Mouse (Mus musculus) heart, postnatal 14 days (tissue): ENCODE data around the gene Sept5. TPM values are rescaled to one million over a fixed set of nuclear protein-coding genes. Genes with fewer than 3 reads are reported as not detected.

ENCODE experiments used
- DNase-seq, 2 experiments: peaks; one replicate each; pipeline ENCODE4 v3.0.0; 2021 to 2022
- intact Hi-C: fragments of 180-260 bp; cut with DNase I; formaldehyde crosslinking; loops from one replicate; pipeline ENCODE4 v1.15.1; 2025
- total RNA-seq, 2 experiments: library from RNA; stranded (reverse); gene quantifications; 2 replicates each; pipeline ENCODE4 v1.2.3; 2021

The Sept5 gene
- total RNA-seq, 2 experiments from 2014 or later, result 6.7 to 7.6 TPM

DNA sequence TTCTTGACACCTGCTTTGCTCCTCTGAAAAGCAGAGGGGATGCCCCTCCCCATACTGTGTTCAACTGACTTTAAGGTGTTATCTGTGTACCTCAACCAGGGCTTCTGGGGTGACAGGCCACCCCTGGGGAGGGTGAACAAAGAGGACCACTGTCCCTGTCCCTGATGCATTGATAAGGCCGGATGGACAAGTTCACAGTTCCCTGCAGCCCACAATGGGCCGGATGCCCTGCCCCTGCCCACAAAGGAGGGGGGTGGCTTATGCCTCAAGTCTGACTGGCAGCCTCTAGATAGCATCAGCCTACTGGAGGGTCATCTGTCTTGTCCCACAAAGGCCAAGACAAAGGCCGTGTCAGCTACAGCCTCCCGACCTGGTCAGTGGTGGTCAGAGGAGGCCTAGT is 10.6 kb downstream of the Sept5 start:
- DNase-seq, result no peak
- intact Hi-C loops, result loop anchor here (2.0 kb wide), 1 partner anchor 274 kb away; no protein-coding TSS in a partner anchor

DNA sequence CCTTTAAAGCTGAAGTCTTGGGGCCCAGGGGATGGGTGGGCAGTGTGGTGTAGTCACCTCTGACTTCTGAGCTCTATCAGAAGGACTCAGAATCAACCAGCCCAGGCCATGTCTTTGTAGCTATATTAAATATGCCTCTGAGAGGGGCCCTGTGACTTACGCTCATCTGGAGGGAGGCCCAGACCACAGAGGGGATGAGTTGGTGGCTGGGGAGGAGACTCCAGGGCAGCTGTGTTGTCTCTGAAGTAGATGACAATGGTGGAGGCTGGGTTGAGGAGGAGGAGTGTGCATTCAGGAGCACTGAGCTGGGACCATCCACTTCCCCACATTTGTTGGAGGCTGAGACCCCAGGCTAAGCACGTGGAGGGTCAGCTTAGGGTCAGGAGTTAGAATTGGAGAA is 11.5 kb downstream of the Sept5 start:
- intact Hi-C loops, result loop anchor here (2.0 kb wide), 1 partner anchor 273 kb away; no protein-coding TSS in a partner anchor
- DNase-seq, result no peak

DNA sequence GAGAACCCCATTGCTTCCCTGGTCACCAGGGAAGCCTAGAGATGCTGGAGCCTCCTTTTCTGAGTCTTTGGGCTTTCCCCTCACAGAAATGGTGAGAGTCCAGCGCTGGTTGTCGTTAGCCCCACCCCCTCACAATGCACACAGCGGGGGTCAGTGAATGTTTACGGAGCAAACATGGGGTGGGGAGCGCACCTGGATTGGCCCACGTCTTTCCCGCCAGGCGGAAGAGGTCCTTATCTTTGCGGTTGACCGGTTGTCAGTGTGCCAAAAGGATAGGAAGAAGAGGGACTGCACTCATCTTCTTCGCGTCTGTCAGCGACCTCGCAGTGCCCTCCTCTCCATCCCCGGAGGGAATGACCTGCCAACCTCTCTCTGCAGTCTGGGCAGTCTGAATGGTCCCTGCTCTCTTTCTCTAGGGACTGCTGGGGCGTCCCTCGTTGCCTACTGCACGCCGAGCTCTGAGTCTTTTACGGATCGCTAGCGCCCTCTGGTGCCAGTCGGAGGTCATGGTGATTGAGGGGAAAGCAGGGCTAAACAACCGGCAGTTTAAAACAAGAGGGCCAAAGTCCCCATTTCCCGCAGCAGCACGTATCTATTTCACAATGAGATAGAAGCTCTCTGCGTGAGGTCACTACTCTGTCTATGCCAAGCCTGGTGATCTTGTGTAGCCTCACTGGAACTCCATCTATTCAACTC is 12.2 kb downstream of the Sept5 start:
- intact Hi-C loops, result loop anchor here (1.0 to 2.0 kb wide), 2 partner anchors 174 to 273 kb away; no protein-coding TSS in a partner anchor
- peak; percentile 89 to 94 for DNase-seq

DNA sequence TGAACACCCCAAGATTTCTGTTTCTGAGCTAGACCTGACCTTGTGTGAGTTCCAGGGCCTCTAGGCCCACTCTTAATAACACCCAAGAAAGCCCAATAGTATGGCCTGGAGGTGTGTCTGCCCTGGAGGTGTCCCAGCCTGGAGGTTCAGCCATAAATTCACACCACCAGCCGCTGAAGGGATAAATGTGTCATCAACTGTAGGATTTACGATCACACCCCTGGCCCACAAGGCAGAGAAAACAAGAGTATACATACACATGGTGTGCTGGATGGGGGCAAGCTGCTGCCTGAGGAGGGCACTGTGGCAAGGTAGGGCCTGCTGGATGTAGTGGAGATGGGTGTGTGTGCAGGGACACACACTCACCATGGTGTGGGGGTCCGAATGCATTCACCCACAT is 16.5 kb downstream of the Sept5 start:
- intact Hi-C loops, result no loop called here
- DNase-seq, result no peak

DNA sequence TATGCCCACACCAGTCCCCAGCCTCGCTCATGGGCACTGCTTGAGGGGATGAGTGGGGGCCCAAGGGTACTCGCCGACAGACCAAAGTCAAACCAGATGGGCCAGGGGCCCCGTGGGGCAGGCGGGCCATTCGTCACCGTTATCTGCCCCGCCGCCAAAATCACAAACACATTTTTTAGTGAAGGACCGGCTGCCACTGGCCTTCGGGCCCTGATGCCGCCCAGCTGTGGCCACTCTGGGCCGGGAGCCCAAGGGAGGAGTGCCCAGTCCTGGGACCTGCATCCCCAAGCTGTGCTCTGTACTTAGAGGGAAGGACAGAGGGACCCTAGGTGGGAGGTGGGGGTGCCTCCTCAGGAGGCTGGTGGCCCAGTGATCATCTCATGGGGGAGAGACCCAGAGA is 18.0 kb downstream of the Sept5 start:
- intact Hi-C loops, result no loop called here
- no peak for DNase-seq

DNA sequence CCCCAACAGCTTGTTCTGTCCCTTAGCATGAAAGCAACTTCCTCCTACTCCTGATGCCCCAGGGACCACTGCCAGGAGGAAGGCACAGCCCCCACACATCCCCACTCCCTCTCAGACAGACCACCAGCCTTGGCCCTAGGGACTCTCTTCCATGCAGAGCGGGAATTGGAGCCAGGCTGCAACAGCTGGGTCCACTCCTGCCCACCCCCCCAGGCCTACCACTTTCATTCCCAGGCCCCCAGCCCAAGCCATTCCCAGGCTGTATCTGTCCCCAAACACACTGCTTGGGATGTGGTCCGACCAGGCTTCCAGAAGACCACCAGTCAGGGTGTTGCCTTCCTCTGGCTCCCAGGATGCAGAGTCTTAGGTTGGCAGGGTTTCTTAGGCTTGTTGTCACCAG is 20.7 kb downstream of the Sept5 start:
- intact Hi-C loops, result no loop called here
- no peak for DNase-seq

DNA sequence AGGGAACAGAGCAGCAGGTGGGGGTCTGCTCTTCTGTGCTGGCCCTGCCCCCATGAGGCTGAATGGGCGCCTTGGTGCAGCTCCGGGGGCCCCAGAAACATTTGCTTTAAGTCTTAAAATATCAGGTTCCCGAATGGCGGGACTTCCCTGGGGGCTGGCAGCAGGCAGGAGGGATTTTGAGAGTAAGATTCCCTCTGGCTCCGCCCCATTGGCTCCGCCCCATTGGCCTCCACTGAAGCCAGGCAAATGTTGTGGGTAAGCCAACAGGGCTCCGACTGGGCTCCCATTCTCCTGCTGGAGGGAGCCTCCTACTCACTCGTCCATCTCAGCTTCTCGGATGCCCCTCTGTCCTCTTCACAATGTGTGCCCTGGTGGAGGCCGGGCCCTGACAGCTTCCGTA is 21.5 kb downstream of the Sept5 start:
- intact Hi-C loops, result no loop called here
- no peak for DNase-seq

DNA sequence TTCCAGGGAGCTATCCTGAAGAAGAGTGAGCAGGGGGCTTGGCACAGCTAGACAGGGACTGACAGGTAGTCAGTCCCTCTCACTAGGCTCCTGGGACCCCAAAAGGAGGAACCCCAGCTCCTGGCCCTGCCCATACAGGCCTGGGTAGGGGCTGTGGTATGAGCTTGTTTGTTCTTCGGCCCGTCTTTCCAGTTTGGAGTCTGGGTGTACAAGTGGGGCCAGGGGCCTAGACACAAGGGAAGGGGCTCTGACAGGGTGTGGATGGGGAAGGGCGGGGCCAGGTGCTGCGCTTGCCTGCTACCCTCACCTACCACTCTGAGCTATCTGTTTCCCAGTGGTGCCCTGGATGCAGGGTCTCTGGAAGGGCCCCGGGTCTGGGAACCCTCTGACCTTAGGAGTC is 24.0 kb downstream of the Sept5 start:
- DNase-seq, result no peak
- intact Hi-C loops, result no loop called here

DNA sequence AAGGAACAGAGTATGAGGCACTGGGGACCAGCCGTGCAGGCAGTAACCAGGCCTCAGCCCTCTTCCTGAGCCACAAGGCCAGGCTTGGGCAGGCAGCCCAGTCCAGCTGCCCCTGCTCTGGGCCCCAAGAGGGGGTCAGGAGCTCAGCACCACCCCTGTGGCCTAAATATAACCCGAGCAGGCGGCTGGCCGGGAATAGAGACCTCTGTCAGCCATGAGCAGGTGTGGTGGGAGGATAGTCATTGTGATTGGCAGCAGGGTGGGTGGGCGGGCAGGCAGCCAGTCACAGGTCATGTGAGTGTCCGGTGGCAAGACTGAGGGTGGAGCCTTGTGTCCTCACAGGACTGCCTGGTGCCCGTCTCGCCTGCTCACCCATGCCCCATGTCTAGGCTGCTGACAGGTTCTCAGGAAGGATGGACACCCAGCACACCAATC is 25.5 kb downstream of the Sept5 start:
- intact Hi-C loops, result no loop called here
- DNase-seq, result peak; percentile 59 to 70

DNA sequence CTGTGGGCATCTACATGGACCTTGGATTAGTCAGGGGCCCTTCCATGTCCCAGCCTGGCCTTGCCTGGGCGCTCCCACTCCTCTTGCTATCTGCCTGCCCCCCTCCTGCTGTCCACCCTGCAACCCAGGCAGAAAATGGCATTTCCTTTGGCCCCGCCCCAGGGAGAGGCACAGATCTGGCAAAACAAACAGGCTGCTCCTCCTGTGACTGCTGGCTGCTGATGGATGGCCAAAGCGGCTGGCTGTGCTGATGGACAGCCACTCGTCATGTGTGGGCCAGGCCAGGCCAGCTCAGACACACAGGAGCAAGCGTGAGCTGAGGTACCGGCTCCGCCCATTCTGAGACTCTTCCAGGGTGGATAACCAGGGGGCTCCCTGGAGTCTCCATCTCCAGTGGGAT is 28.3 kb downstream of the Sept5 start:
- no peak for DNase-seq
- intact Hi-C loops, result no loop called here

DNA sequence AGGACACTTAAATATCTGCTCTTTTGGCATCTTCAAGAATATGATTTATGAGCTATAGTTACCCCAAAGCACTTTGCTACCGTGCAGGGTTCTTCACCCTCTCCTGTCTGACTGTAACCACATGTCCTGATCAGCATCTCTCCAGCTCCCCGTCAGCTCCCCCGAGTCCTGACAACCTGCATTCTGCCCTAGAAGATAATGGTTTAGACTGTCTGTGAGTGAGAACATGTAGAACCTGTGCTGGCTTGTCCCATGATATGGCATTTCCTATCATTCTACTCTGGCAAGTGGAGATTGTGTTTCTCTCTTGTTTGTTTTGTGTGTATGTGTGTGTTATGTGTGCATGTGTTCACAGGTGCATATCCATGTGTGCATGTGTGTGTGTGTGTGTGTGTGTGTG is 31.7 kb downstream of the Sept5 start:
- no peak for DNase-seq
- intact Hi-C loops, result no loop called here

DNA sequence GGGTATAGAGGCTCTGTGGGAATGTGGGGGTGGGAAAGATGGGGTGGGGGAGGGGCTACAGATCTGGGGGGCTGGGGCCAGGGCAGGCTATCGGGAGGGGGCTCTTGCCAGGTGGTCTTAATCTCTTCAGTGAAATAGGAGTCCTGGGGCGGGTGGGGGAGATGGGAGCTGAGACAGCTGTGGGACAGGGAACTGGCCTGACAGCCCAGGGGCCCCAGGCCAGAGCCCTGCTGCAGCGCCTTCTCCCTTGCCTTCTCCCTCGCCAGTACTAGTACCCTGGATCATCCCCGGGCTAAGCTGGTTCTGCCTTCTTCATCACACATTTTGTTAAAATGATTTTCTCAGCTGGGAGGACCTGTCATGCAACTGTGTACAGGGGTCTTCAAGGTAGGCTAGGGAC is 33.5 kb downstream of the Sept5 start:
- intact Hi-C loops, result no loop called here
- no peak for DNase-seq

DNA sequence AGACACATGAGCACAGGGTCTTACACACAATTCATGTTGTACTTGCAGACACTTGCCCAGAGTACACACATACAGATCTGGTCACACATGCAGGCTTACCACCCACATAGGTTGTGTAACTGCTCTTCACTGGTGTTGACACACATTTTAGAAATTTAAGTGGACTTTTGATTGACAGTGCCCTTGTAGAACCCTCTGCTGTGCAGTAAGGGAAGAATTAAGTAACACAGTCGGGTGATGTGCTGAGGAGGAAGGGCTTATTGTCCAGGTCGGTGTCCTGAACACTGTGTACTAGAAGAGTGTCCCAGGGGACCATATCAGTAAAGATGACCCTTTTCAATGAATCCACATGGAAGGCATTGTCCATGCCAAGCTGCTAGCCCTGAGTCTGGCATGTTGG is 35.8 kb downstream of the Sept5 start:
- intact Hi-C loops, result no loop called here
- no peak for DNase-seq

DNA sequence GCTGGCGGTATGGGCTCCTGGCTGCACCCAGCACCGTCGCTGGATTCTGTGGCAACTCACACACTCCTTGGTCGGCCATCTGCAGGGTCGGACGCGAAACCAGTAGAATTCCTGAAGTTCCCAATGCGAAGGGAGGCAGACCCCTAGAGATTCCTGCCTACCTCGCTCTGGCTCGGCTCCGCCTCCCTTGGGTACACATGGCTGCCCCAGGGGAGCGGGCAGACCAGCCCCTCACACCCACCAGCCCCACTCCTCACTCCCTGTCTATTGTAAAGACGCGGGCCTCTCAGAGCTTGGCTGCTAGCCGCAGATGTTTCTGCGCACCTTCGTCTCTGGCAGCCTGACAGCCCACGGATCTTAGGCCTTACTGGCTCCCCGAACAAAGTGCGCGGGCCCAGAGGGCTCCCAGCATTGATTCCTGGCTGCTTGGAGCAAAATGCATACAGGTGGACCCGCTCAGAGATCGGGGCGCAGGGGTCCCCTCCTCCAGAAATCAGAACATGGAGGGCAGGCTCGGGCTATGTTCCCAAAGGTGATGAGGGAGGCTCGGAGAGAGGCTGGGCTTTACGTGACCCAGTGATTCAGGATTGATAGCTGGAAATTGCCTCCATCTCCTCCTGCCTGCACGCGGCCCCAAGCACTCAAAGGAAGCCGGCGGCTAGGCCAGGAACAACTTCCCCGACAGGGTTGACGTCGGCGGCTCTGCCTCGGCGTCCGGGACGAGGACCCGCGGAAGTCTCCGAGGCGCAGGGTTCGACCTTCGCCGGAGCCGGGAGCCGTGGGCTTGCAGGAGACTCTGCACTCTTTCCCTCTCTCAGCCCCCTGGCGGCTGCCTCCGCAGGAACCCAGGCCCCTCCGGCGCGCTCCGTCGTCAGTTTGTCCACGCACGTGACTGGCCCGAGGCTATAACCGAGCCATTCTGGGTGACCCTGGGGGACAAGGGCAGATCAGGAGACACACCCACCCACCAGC is 38.4 kb downstream of the Sept5 start:
- DNase-seq, result peak in 1 of 2 experiments; percentile 41
- intact Hi-C loops, result no loop called here

DNA sequence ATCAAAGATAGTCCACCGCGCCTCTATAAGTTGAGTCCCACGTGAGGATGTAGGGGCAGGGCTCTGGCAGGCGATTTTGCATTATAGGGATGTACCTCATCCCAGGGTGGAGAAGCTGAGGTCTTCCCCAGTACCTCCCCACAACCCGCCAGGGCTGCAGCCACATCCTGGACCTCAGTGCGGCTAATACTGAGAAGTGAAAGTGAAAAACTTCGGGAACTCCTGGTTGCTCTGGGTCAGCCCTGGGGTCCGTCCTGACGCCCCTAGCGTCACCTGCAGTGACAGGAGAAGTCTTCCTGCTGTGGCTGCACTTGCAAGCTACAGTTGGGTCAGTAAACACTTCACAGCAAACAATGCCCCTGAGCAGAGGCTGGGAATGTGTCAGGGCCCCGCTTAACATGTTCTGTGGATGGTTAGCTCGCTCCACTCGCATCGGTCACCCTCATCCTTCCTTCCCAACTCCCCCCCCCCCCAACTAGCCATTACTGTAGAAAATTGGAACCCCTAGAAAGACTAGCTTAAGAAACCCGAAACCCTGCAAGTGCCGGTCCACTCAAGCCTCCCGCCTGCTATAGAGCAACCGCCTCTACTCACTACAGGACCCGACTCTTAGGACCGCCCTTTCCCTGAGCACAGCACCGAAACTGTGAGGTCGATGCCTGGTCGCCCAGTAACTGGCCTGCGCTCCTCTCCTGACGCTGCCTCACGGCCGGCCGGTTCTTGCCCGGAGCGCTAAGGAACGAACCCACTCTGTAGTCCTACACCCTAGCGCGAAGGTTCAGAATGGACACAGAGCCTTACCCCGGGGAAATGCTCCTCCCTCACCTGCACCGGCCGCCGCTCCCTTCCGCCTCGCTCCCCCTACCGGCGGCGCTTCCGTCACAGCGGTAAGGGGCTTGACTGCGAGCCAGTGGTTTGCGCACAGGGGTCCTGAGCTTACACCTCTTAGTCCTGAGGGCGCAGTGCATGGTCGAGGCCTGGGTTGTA is 39.7 kb downstream of the Sept5 start, which contains the start of gene Tbx1:
TSS of gene Tbx1 (minus strand) at position 868 of the 987 bp plus-strand sequence.
- no peak for DNase-seq
- intact Hi-C loops, result no loop called here

DNA sequence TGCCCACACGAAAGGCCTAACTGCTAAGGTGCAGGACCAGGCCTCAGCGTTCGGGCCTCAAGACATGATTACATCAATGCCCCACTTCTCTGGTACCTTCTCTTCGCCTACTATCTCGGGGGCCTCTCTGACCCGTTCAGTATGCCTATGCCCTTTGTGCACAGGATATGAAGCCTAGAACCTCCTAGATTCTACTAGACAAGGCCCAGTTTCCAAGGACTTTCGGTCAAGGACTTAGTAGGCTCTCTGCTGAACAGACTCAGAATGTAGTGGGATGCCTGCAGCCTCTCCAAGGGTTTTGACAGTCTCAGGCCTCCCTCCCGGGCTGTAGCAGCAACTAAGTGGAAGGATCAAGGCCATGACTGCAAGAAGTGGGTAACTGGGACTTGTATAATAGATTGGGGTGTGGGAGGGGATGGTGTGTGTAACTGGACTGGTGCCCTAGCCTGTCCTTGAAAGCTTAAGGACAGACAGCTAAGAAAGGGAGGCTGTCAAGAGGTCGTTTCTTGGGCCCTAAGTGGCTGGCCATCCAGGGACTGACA is 40.6 kb downstream of the Sept5 start:
- no peak for DNase-seq
- intact Hi-C loops, result no loop called here

DNA sequence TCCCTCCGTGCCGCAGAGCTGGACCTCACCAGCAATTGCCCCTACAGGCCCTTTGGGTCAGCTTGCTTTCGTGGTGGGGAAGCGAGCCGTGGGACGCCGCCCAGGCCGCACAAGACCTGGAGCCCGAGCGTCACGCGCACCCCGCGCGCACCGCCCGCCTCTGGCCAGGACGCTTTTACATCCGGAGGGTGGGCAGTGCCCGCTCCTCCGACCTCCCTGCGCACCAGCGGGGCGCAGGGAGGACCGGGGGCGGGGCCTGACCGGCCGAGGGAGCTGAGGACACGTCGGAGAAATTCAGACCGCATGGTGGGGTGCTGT is 41.1 kb downstream of the Sept5 start:
- no peak for DNase-seq
- intact Hi-C loops, result no loop called here

DNA sequence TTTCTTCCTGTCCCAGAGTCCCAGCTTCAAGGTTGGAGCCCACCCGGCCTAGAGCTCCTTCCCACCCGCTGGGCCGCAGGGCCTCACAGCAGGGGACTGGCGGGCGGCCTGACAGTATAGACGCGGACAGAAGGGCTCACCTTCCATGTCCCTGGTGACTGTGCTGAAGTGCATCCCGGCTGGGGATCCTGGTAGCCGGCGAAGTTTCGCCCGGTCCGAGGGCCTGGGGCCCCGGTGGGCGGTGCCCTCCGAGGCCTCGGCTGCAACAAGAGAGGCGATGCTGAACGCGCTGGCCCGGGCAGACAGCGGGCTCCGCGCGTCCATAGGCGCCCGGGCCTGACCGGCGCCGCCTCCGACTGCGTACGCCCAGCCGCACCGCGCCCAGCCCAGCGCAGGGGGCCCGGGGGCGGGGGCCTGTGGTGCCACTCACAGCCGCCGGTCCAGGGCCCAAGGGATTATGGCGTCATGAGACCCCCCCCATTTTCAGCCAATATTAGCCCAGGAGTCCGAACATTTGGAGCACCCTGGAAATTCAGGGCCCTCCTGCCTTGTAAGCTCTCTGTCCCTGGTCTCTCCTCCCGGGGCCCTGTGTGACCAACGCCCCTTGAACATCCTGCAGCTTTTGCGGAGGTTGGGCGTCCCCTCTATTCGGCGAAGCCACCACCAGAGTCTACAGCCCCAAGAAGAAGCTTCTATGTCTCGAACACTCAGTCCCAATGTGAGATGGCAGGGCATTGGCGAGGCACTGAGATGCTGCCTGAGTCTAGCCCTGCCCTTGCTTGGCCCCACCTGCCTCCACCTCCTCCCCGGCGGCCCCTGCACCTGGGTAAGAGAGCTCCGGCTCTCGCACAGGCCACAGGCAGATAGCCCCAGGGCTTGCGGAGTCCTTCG is 41.7 kb downstream of the Sept5 start:
- intact Hi-C loops, result no loop called here
- no peak for DNase-seq

DNA sequence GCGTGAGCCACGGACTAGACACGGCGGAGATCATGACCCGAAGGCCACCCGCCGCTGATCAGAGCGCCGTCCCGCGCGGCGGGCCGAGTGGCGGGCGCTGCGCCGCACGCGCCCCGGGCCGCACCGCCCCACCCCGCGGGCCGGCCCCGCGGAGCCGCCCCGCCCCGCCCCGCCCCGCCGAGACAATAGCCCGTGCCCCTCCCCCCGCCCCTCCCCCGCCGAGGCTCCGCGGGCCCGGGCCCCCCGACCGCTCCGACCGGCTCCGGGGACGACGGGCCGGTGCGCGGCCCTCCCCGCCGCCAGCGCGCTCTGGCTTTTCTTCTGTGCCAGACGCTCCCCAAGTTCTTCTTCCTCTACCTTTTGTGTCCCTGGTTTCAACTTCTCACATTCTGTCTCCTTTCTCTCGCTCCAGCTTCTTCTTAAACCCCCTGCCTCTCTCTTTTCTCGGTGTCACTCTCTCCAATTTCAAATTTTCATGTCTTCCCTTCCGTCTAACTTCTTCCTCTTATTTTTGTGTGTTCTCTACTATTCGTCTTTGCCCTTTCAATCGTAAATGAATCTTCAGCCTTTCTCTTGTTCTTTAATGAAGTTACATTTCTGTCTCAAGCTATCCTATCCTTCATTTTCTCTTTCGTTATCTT is 42.7 kb downstream of the Sept5 start:
- intact Hi-C loops, result no loop called here
- no peak for DNase-seq
